Mouse (Mus musculus) liver, embryonic 14.5 days (tissue): ENCODE measurements around the gene Mfsd12. TPM values are rescaled to one million over a fixed set of nuclear protein-coding genes. Genes with fewer than 3 reads are reported as not detected.
A peak's percentile ranks its signal among the peaks of the same experiment; 100 is the strongest.

Source experiments
- ATAC-seq: fragments of 200-750 bp; cut with Nextera tagmentation; 2 replicates; pipeline ENCODE4 v1.8.0; 2017; ENCODE audit warnings: moderate number of reproducible peaks, mild to moderate bottlenecking, moderate library complexity; ENCODE audit not compliant: insufficient read depth
- DNase-seq, 3 experiments: peaks; one replicate each; pipeline ENCODE4 v3.0.0-alpha.2; 2012 to 2013; ENCODE audit warnings: low read depth in 3 of 3, low spot score in 3 of 3
- H3K27ac ChIP-seq: fragments of 300-500 bp; sonication (generic); 2 replicates; pipeline ENCODE4 v1.5.1; 2014; ENCODE audit warnings: moderate library complexity, mild to moderate bottlenecking, control low read depth, inconsistent platforms
- H3K27me3 ChIP-seq: fragments of 300-500 bp; sonication (generic); 2 replicates; pipeline ENCODE4 v1.6.1; 2014; ENCODE audit warnings: mild to moderate bottlenecking, low read length, moderate library complexity; ENCODE audit not compliant: control insufficient read depth, insufficient read depth
- H3K36me3 ChIP-seq: fragments of 300-500 bp; sonication (generic); replicated peaks from 2 replicates; pipeline ENCODE4 v1.6.1; 2014; ENCODE audit warnings: low read depth; ENCODE audit not compliant: control insufficient read depth, insufficient read depth
- H3K4me1 ChIP-seq, 2 experiments: fragments of 200-500 bp in 1 of 2; fragments of 300-500 bp in 1 of 2; sonication (generic) in 1 of 2; replicated peaks; 2 replicates each; pipeline ENCODE4 v1.6.1; 2012 to 2014; ENCODE audit warnings: antibody characterized with exemption in 1 of 2, inconsistent platforms in 1 of 2, low read length in 1 of 2; ENCODE audit not compliant: control insufficient read depth in 2 of 2, insufficient read depth in 2 of 2
- H3K4me2 ChIP-seq: fragments of 300-500 bp; sonication (generic); 2 replicates; pipeline ENCODE4 v1.6.1; 2014; ENCODE audit warnings: low read depth, mild to moderate bottlenecking, control low read depth, moderate library complexity
- H3K4me3 ChIP-seq, 2 experiments: fragments of 200-500 bp in 1 of 2; fragments of 300-500 bp in 1 of 2; sonication (generic) in 1 of 2; 2 replicates each; pipeline ENCODE4 v1.5.1; 2012 to 2014; ENCODE audit warnings: low read depth in 2 of 2, low read length in 2 of 2, mild to moderate bottlenecking in 2 of 2, control low read depth in 1 of 2, inconsistent platforms in 1 of 2, moderate library complexity in 1 of 2; ENCODE audit not compliant: insufficient read depth in 1 of 2
- H3K9ac ChIP-seq: fragments of 300-500 bp; sonication (generic); replicated peaks from 2 replicates; pipeline ENCODE4 v1.6.1; 2014; ENCODE audit warnings: mild to moderate bottlenecking, control low read depth, moderate library complexity
- H3K9me3 ChIP-seq: fragments of 300-500 bp; sonication (generic); 2 replicates; pipeline ENCODE4 v1.6.1; 2016; ENCODE audit warnings: low read length, mixed read lengths; ENCODE audit not compliant: control insufficient read depth
- CTCF ChIP-seq: IDR thresholded peaks from 2 replicates; pipeline ENCODE4 v1.5.1; 2016; ENCODE audit warnings: antibody characterized with exemption, low read depth, control low read depth
- EP300 ChIP-seq: IDR thresholded peaks from 2 replicates; pipeline ENCODE4 v1.6.1; 2016; ENCODE audit warnings: antibody characterized with exemption, low read depth
- WGBS: fragments of 180-500 bp; shearing (Covaris S2); extraction: QIAGEN DNeasy Blood & Tissue Kit; methylation state at CpG from one replicate; pipeline ENCODE4 v1.1.7; 2014; ENCODE audit not compliant: insufficient replicate concordance; 5-methylcytosine and 5-hydroxymethylcytosine counted together
- polyA plus RNA-seq, 2 experiments: library from polyadenylated mRNA; depleted of rRNA in 1 of 2; stranded (reverse) in 1 of 2; unstranded in 1 of 2; fragments of >200 nt; fragmentation: Nextera tagmentation in 1 of 2; extraction: Ambion mirVana in 1 of 2; gene quantifications; 2 replicates each; pipeline versions ENCODE4 v1.2.1 to v1.2.3; 2012 to 2014

The Mfsd12 gene
- polyA plus RNA-seq, 2 experiments: 6.1 to 8.4 TPM

DNA sequence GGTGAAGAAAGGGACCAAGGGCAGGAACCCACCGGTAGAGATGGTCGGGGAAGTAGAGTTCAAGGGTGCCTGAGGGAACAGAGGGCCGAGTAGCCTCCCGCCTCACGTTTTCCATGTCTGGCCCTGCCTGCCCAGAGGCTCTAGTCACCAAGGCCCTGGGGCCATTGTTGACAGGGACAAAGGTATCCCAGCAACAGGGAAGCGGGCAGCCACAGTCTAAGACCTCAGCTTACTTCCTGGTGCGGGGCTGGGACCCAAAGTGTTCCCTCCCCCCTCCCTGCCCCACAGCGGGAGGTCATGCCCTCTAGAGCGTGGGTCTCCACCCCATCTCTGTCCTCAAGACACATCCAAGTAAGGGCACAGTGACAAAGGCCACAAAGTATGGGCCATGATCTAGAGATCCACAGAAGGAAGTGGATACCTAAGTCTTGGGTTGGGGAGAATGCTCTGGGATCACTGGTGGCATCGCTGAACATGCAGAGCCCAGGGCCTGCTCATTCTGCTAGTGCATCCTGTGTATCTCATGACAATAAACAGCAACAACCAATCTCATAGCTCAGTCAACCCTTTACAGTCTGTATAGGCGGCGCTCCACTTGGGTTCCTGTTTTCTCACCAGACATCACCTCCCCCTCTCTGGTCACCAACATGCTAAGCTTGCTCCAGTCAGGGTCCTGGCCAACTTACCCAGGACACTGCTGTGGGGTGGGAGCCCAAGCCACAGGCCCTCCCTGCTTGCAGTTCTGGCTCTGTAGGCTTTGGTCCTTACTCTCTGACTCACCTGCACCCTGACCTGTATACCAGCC lies 8.6 kb downstream of the Mfsd12 start, which contains the start of gene 4930404N11Rik:
Gene 4930404N11Rik, minus strand, starts transcription at position 145 of the 805 bp plus-strand sequence.
- peaks cover 35 to 46% of the 10 kb centered on the region in 2 experiments for H3K4me1 ChIP-seq
- no peak within 1 kb of the TSS for H3K9ac ChIP-seq
- no peak within 1 kb of the TSS for H3K4me3 ChIP-seq
- H3K4me2 ChIP-seq: peak within 1 kb of the TSS; percentile 82; the same call in 1 of the 2 replicates
- peaks cover 70% of the 10 kb centered on the region for H3K36me3 ChIP-seq
- TF ChIP-seq CTCF (peak; percentile 2; the same call in 1 of the 2 replicates), EP300 (no peak; the same call in 1 of the 2 replicates)
- H3K27me3 ChIP-seq: no peaks in the 10 kb centered on the region
- ATAC-seq (no peak; the same call in 1 of the 2 replicates), DNase-seq (no peak)
- H3K9me3 ChIP-seq: no peaks in the 10 kb centered on the region
- peak within 1 kb of the TSS; percentile 45 for H3K27ac ChIP-seq
- WGBS: 28% methylated on average over 12 of the region's 12 CpGs

DNA sequence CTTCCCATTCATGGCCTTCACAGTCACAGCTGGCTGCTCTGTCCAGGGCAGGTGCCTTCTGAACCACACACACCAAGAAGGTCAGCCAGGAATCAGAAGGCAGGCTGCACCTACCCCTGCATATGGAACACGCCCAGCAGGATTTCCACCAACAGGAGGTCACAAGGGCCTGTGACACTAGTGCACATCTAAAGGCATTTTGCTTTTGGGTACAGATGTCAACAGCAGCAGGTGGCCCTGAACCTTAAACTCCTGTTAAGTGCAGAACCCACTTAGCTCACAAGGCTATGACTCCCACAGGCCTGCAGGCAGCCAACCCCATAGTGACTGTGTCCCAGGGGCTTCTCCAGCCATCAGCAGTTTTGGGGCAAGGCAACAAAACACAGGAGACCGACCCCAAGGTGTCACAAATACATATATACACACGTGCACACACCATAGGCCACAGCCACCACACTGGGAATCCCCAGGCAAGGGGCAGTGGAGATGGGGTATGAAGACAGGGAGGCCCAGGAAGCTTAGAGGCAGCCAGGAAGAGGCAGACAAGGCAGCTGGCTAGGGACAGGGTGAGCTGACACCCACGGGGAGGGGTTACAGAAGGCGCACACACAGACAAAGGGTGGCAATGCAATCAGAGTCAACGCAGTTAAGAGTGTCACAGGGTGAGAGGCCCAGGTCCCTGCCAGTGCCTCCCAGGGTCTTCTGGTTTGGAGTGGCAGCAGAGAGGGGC lies 9.4 kb downstream of the Mfsd12 start:
- peak; percentile 21; the same call in 1 of the 2 replicates for TF ChIP-seq EP300
- no peak for TF ChIP-seq CTCF
- DNase-seq (no peak), ATAC-seq (no peak)
- no peak overlapping the region for H3K9ac ChIP-seq
- no peak overlapping the region for H3K4me2 ChIP-seq
- H3K27ac ChIP-seq: peak overlapping the region; percentile 34
- H3K36me3 ChIP-seq: peaks cover 72% of the 10 kb centered on the region
- WGBS: 67% methylated on average over 6 of the region's 6 CpGs
- H3K27me3 ChIP-seq: no peaks in the 10 kb centered on the region
- H3K4me1 ChIP-seq: peaks cover 28 to 38% of the 10 kb centered on the region in 2 experiments
- no peaks in the 10 kb centered on the region for H3K9me3 ChIP-seq
- H3K4me3 ChIP-seq: no peak overlapping the region

DNA sequence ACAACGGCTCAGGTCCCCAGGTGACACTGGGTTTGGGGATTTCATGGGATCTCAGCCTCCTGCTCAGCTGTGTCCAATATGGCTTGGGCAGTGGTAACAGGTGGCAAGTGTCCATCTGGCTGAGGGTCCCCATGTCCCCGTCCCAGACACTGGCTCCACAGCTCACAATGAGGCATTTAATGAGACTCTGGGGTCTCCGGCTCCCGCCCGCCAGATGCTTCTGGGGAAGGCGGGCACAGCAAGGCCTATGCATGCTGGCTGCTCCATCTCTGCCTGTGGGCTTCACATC lies 9.9 kb downstream of the Mfsd12 start:
- Histone ChIP-seq H3K36me3 (peaks cover 72% of the 10 kb centered on the region), H3K27ac (no peak overlapping the region), H3K4me1 (peaks cover 23 to 33% of the 10 kb centered on the region in 2 experiments), H3K4me3 (no peak overlapping the region), H3K9me3 (no peaks in the 10 kb centered on the region), H3K9ac (no peak overlapping the region), H3K27me3 (no peaks in the 10 kb centered on the region), H3K4me2 (no peak overlapping the region)
- DNase-seq (no peak), ATAC-seq (no peak)
- 95% methylated on average over 6 of the region's 6 CpGs for WGBS
- no peak for TF ChIP-seq CTCF
- no peak for TF ChIP-seq EP300

DNA sequence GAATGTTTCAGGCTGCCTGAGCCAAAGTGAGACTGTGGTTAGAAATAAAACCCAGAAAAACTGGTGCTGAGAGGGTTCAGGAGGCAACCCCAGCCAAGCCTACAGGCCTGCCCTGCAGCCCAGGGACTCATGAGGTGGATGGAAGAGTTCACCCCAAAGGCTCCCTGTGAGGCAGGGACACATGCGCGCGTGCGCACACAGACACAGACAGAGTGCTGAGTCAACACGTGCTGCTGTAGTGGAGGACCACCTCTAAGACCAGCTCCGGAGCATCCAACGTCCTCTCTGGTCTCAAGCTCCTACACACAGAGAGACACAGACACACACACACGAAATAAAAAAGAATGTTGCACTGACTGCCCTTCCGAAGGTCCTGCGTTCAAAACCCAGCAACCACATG lies 18.0 kb downstream of the Mfsd12 start:
- H3K36me3 ChIP-seq: peaks cover 65% of the 10 kb centered on the region
- no peaks in the 10 kb centered on the region for H3K27me3 ChIP-seq
- peak overlapping the region; percentile 20 for H3K27ac ChIP-seq
- 91% methylated on average over 10 of the region's 10 CpGs for WGBS
- no peak for DNase-seq
- H3K4me1 ChIP-seq: peaks cover 28 to 33% of the 10 kb centered on the region in 2 experiments
- no peak overlapping the region for H3K9ac ChIP-seq
- peak overlapping the region; percentile 97 for H3K4me2 ChIP-seq
- peak overlapping the region in 1 of 2 experiments; percentile 96; a peak in 1 of 4 replicates for H3K4me3 ChIP-seq
- no peaks in the 10 kb centered on the region for H3K9me3 ChIP-seq
- TF ChIP-seq EP300 (no peak), CTCF (no peak)
- no peak for ATAC-seq
